Mouse (Mus musculus) midbrain, embryonic 15.5 days (tissue): ENCODE measurements around the gene Tdg. TPM values are rescaled to one million over a fixed set of nuclear protein-coding genes. Genes with fewer than 3 reads are reported as not detected.

Source experiments
- ATAC-seq: fragments of 200-750 bp; cut with Nextera tagmentation; replicated peaks from 2 replicates; pipeline ENCODE4 v1.8.0; 2017; ENCODE audit warnings: moderate TSS enrichment
- H3K27ac ChIP-seq: fragments of 300-500 bp; sonication (generic); 2 replicates; pipeline ENCODE4 v1.5.1; 2015; ENCODE audit warnings: mild to moderate bottlenecking, inconsistent platforms
- H3K27me3 ChIP-seq: fragments of 300-500 bp; sonication (generic); replicated peaks from 2 replicates; pipeline ENCODE4 v1.6.1; 2015; ENCODE audit warnings: inconsistent platforms
- H3K36me3 ChIP-seq: fragments of 300-500 bp; sonication (generic); replicated peaks from 2 replicates; pipeline ENCODE4 v1.6.1; 2015; ENCODE audit warnings: inconsistent platforms
- H3K4me1 ChIP-seq: fragments of 300-500 bp; sonication (generic); 2 replicates; pipeline ENCODE4 v1.6.1; 2015; ENCODE audit warnings: inconsistent platforms
- H3K4me2 ChIP-seq: fragments of 300-500 bp; sonication (generic); 2 replicates; pipeline ENCODE4 v1.6.1; 2015; ENCODE audit warnings: inconsistent platforms, mild to moderate bottlenecking, moderate library complexity
- H3K4me3 ChIP-seq: fragments of 300-500 bp; sonication (generic); 2 replicates; pipeline ENCODE4 v1.5.1; 2015; ENCODE audit warnings: mild to moderate bottlenecking, inconsistent platforms
- H3K9ac ChIP-seq: fragments of 300-500 bp; sonication (generic); 2 replicates; pipeline ENCODE4 v1.6.1; 2015; ENCODE audit warnings: mild to moderate bottlenecking, inconsistent platforms
- H3K9me3 ChIP-seq: fragments of 300-500 bp; sonication (generic); 2 replicates; pipeline ENCODE4 v1.6.1; 2016; ENCODE audit warnings: inconsistent platforms
- WGBS: fragments of 180-500 bp; shearing (Covaris S2); methylation state at CpG from one replicate; pipeline ENCODE4 v1.1.7; 2015; ENCODE audit warnings: mixed read lengths; 5-methylcytosine and 5-hydroxymethylcytosine counted together
- polyA plus RNA-seq: library from polyadenylated mRNA; unstranded; fragments of >200 nt; fragmentation: Nextera tagmentation; extraction: Ambion mirVana; gene quantifications from 2 replicates; pipeline ENCODE4 v1.2.1, GENCODE M21; 2015

The Tdg gene
- polyA plus RNA-seq, 1 experiment from 2014 or later = 169 TPM

- H3K4me2 ChIP-seq = no peak overlapping the region
- H3K9me3 ChIP-seq = no peaks in the 10 kb centered on the region
- H3K4me1 ChIP-seq = peaks cover 9% of the 10 kb centered on the region
- ATAC-seq = no peak
- H3K9ac ChIP-seq = no peak overlapping the region
- 96% methylated on average over 3 of the region's 3 CpGs for WGBS
- H3K27ac ChIP-seq = no peak overlapping the region
- peaks cover 21% of the 10 kb centered on the region for H3K36me3 ChIP-seq
- no peak overlapping the region for H3K4me3 ChIP-seq
- no peaks in the 10 kb centered on the region for H3K27me3 ChIP-seq
Measured at GRCm38 (mm10) chr10:82636321-82636720, 6.7 kb downstream of the Tdg start.

- 92% methylated on average over 8 of the region's 8 CpGs for WGBS
- ATAC-seq = no peak
- Histone ChIP-seq H3K36me3 (peaks cover 36% of the 10 kb centered on the region), H3K9ac (no peak overlapping the region), H3K4me2 (no peak overlapping the region), H3K4me3 (no peak overlapping the region), H3K27me3 (no peaks in the 10 kb centered on the region), H3K9me3 (no peaks in the 10 kb centered on the region), H3K4me1 (no peaks in the 10 kb centered on the region), H3K27ac (no peak overlapping the region)
Measured at GRCm38 (mm10) chr10:82639032-82639698, 9.5 kb downstream of the Tdg start.

- Histone ChIP-seq H3K27me3 (no peaks in the 10 kb centered on the region), H3K4me3 (no peak overlapping the region), H3K4me1 (no peaks in the 10 kb centered on the region), H3K4me2 (no peak overlapping the region), H3K9me3 (no peaks in the 10 kb centered on the region), H3K27ac (no peak overlapping the region), H3K36me3 (peaks cover 44% of the 10 kb centered on the region), H3K9ac (no peak overlapping the region)
- ATAC-seq = no peak
- 90% methylated on average over 9 of the region's 9 CpGs for WGBS
Measured at GRCm38 (mm10) chr10:82641481-82641880, 11.9 kb downstream of the Tdg start.

GRCm38 (mm10) chr10:82646083-82646482 is 16.5 kb downstream of the Tdg start:
- ATAC-seq = no peak
- no peak overlapping the region for H3K4me2 ChIP-seq
- H3K27me3 ChIP-seq = no peaks in the 10 kb centered on the region
- no peak overlapping the region for H3K27ac ChIP-seq
- H3K4me1 ChIP-seq = no peaks in the 10 kb centered on the region
- H3K36me3 ChIP-seq = peaks cover 47% of the 10 kb centered on the region
- no peak overlapping the region for H3K9ac ChIP-seq
- WGBS = 95% methylated on average over 8 of the region's 8 CpGs
- H3K4me3 ChIP-seq = no peak overlapping the region
- no peaks in the 10 kb centered on the region for H3K9me3 ChIP-seq

GRCm38 (mm10) chr10:82647205-82647811 is 17.7 kb downstream of the Tdg start:
- ATAC-seq = no peak
- H3K27ac ChIP-seq = no peak overlapping the region
- H3K9me3 ChIP-seq = no peaks in the 10 kb centered on the region
- no peak overlapping the region for H3K4me2 ChIP-seq
- 95% methylated on average over 17 of the region's 17 CpGs for WGBS
- H3K4me1 ChIP-seq = no peaks in the 10 kb centered on the region
- H3K4me3 ChIP-seq = no peak overlapping the region
- no peak overlapping the region for H3K9ac ChIP-seq
- H3K27me3 ChIP-seq = no peaks in the 10 kb centered on the region
- H3K36me3 ChIP-seq = peaks cover 46% of the 10 kb centered on the region

- 94% methylated on average over 5 of the region's 5 CpGs for WGBS
- Histone ChIP-seq H3K4me3 (no peak overlapping the region), H3K4me1 (no peaks in the 10 kb centered on the region), H3K9ac (no peak overlapping the region), H3K36me3 (peaks cover 28% of the 10 kb centered on the region), H3K27ac (no peak overlapping the region), H3K9me3 (no peaks in the 10 kb centered on the region), H3K27me3 (no peaks in the 10 kb centered on the region), H3K4me2 (no peak overlapping the region)
- ATAC-seq = no peak
Measured at GRCm38 (mm10) chr10:82651221-82651620, 21.6 kb downstream of the Tdg start.

- H3K27me3 ChIP-seq = no peaks in the 10 kb centered on the region
- H3K9me3 ChIP-seq = no peaks in the 10 kb centered on the region
- 75% methylated on average over 5 of the region's 5 CpGs for WGBS
- no peak overlapping the region for H3K4me3 ChIP-seq
- H3K27ac ChIP-seq = no peak overlapping the region
- H3K9ac ChIP-seq = no peak overlapping the region
- no peak for ATAC-seq
- H3K4me1 ChIP-seq = no peaks in the 10 kb centered on the region
- H3K36me3 ChIP-seq = peaks cover 19% of the 10 kb centered on the region
- no peak overlapping the region for H3K4me2 ChIP-seq
Measured at GRCm38 (mm10) chr10:82652625-82653024, 23.0 kb downstream of the Tdg start.

GRCm38 (mm10) chr10:82654581-82654980 is 25.0 kb downstream of the Tdg start:
- Histone ChIP-seq H3K36me3 (peaks cover 16% of the 10 kb centered on the region; the same call in 1 of the 2 replicates), H3K4me3 (no peak overlapping the region), H3K27ac (no peak overlapping the region), H3K4me1 (no peaks in the 10 kb centered on the region), H3K9me3 (no peaks in the 10 kb centered on the region), H3K4me2 (no peak overlapping the region), H3K27me3 (no peaks in the 10 kb centered on the region), H3K9ac (no peak overlapping the region)
- ATAC-seq = no peak
- WGBS = 83% methylated on average over 3 of the region's 3 CpGs

GRCm38 (mm10) chr10:82661820-82662219 is 32.2 kb downstream of the Tdg start:
- Histone ChIP-seq H3K27ac (no peak overlapping the region), H3K4me1 (peaks cover 5% of the 10 kb centered on the region), H3K9me3 (no peaks in the 10 kb centered on the region), H3K9ac (no peak overlapping the region), H3K4me3 (no peak overlapping the region), H3K36me3 (no peaks in the 10 kb centered on the region), H3K4me2 (no peak overlapping the region), H3K27me3 (no peaks in the 10 kb centered on the region)
- no peak for ATAC-seq
- WGBS = 87% methylated on average over 8 of the region's 8 CpGs

- no peaks in the 10 kb centered on the region for H3K36me3 ChIP-seq
- no peak overlapping the region for H3K9ac ChIP-seq
- H3K4me1 ChIP-seq = peaks cover 6% of the 10 kb centered on the region
- no peaks in the 10 kb centered on the region for H3K9me3 ChIP-seq
- no peak overlapping the region for H3K4me2 ChIP-seq
- no peaks in the 10 kb centered on the region for H3K27me3 ChIP-seq
- H3K27ac ChIP-seq = no peak overlapping the region
- no peak for ATAC-seq
- no peak overlapping the region for H3K4me3 ChIP-seq
- WGBS = 84% methylated on average over 14 of the region's 14 CpGs
Measured at GRCm38 (mm10) chr10:82662267-82662990, 32.8 kb downstream of the Tdg start.

GRCm38 (mm10) chr10:82663289-82663688 is 33.7 kb downstream of the Tdg start:
- 83% methylated on average over 2 of the region's 2 CpGs for WGBS
- H3K9me3 ChIP-seq = no peaks in the 10 kb centered on the region
- no peaks in the 10 kb centered on the region for H3K27me3 ChIP-seq
- no peak overlapping the region for H3K9ac ChIP-seq
- no peak overlapping the region for H3K4me3 ChIP-seq
- no peak overlapping the region for H3K4me2 ChIP-seq
- peaks cover 6% of the 10 kb centered on the region for H3K4me1 ChIP-seq
- no peak overlapping the region for H3K27ac ChIP-seq
- ATAC-seq = no peak
- no peaks in the 10 kb centered on the region for H3K36me3 ChIP-seq

- 55% methylated on average over 3 of the region's 3 CpGs for WGBS
- ATAC-seq = no peak
- H3K9ac ChIP-seq = no peak overlapping the region
- peaks cover 6% of the 10 kb centered on the region for H3K4me1 ChIP-seq
- H3K27ac ChIP-seq = no peak overlapping the region
- H3K9me3 ChIP-seq = no peaks in the 10 kb centered on the region
- H3K36me3 ChIP-seq = no peaks in the 10 kb centered on the region
- no peaks in the 10 kb centered on the region for H3K27me3 ChIP-seq
- no peak overlapping the region for H3K4me3 ChIP-seq
- H3K4me2 ChIP-seq = no peak overlapping the region
Measured at GRCm38 (mm10) chr10:82665951-82666350, 36.3 kb downstream of the Tdg start.
